Mouse (Mus musculus) intestine, embryonic 15.5 days (tissue): ENCODE measurements around the gene Nop53. TPM values are rescaled to one million over a fixed set of nuclear protein-coding genes. Genes with fewer than 3 reads are reported as not detected.
"Not testable (repeated sequence)": the region's sequence is repeated elsewhere in the genome, so short reads cannot be mapped to it uniquely, and the experiment has no call there.

ENCODE experiments used
- ATAC-seq: fragments of 200-750 bp; cut with Nextera tagmentation; 2 replicates; pipeline ENCODE4 v1.8.0; 2017; ENCODE audit warnings: moderate TSS enrichment, moderate library complexity
- H3K27ac ChIP-seq: fragments of 300-500 bp; sonication (generic); 2 replicates; pipeline ENCODE4 v1.5.1; 2015; ENCODE audit warnings: mild to moderate bottlenecking, inconsistent platforms
- H3K27me3 ChIP-seq: fragments of 300-500 bp; sonication (generic); replicated peaks from 2 replicates; pipeline ENCODE4 v1.6.1; 2015; ENCODE audit warnings: inconsistent platforms
- H3K36me3 ChIP-seq: fragments of 300-500 bp; sonication (generic); 2 replicates; pipeline ENCODE4 v1.6.1; 2015; ENCODE audit warnings: inconsistent platforms
- H3K4me1 ChIP-seq: fragments of 300-500 bp; sonication (generic); replicated peaks from 2 replicates; pipeline ENCODE4 v1.6.1; 2015; ENCODE audit warnings: inconsistent platforms
- H3K4me2 ChIP-seq: fragments of 300-500 bp; sonication (generic); replicated peaks from 2 replicates; pipeline ENCODE4 v1.6.1; 2015; ENCODE audit warnings: mild to moderate bottlenecking, inconsistent platforms
- H3K4me3 ChIP-seq: fragments of 300-500 bp; sonication (generic); replicated peaks from 2 replicates; pipeline ENCODE4 v1.5.1; 2015; ENCODE audit warnings: inconsistent platforms
- H3K9ac ChIP-seq: fragments of 300-500 bp; sonication (generic); 2 replicates; pipeline ENCODE4 v1.6.1; 2015; ENCODE audit warnings: inconsistent platforms
- H3K9me3 ChIP-seq: fragments of 300-500 bp; sonication (generic); 2 replicates; pipeline ENCODE4 v1.6.1; 2016; ENCODE audit warnings: inconsistent platforms
- WGBS: fragments of 180-500 bp; shearing (Covaris S2); methylation state at CpG from one replicate; pipeline ENCODE4 v1.1.7; 2015; 5-methylcytosine and 5-hydroxymethylcytosine counted together
- polyA plus RNA-seq: library from polyadenylated mRNA; unstranded; fragments of >200 nt; fragmentation: Nextera tagmentation; extraction: Ambion mirVana; gene quantifications from 2 replicates; pipeline ENCODE4 v1.2.1, GENCODE M21; 2015

Gene Nop53
- polyA plus RNA-seq, 1 experiment from 2014 or later, result 174 TPM

DNA sequence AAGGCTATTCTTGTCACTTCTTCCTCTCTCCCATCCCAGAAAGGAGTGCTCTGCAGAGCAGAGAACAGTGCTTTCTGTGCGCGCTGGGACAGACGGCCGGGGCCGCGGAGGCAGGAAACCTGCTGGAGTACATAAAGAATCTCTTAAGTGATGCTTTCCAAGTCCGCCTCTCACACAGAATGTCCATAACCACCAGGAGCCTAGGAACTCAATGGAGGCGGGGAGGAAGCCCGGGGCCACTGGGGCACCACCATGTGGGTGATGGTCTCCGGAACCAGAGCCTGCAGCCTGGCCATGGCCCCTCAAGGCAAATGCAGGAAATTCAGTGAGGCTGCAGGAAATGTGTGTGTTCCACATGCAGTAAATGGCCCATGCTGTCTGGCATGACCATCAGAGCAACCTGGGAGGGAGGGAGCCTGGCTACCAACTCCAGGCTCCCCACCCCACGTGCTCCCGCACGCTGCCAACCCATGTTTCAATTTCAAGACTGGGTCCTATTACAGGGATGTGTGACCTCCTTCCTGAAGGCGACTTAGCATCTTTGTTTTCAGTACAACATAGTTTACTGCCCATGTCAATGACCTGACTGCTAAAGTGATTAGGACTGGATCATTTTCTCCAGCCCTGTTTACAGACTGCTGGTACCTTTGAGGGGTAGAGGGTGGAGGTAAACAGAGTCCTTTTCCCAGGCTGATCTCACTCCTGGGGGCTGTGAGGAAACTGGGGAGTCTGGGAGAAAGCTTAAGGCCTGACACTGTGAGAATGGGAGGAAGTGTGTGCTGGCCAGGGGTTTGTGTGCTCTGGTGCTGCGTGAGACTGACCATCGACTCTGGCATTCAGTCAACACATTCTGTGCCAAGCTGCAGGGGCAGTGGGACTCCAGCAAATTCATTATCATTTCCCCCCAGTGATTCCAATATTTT, 12.2 kb downstream of the Nop53 start:
- Histone ChIP-seq H3K4me1 (no peaks in the 10 kb centered on the region), H3K4me2 (no peak overlapping the region), H3K27me3 (no peaks in the 10 kb centered on the region), H3K27ac (peak overlapping the region; percentile 23; the same call in 1 of the 2 replicates), H3K9me3 (no peaks in the 10 kb centered on the region), H3K36me3 (peaks cover 16% of the 10 kb centered on the region), H3K4me3 (no peak overlapping the region), H3K9ac (no peak overlapping the region)
- no peak for ATAC-seq
- 52% methylated on average over 16 of the region's 16 CpGs for WGBS

DNA sequence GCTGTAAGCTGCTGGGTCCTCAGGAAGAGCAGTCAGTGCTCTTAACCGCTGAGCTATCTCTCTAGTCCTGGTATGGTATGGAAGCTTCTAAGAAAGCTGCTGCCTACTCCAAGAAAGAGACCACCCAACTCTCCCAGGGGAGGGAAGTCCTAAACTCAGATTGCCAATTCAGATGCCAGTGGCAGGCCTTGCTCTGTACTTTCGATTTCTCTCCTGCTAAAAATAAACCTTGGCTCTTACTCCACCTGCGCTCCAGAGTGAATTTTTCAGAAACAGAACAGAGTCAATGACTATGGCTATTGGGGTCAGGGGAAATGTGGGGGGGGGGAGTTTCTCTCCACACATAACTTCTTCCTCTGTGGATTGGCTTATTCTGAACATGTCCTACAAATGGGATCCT, 14.2 kb downstream of the Nop53 start:
- Histone ChIP-seq H3K9me3 (no peaks in the 10 kb centered on the region), H3K4me3 (no peak overlapping the region), H3K4me1 (no peaks in the 10 kb centered on the region), H3K27me3 (no peaks in the 10 kb centered on the region), H3K9ac (no peak overlapping the region), H3K27ac (no peak overlapping the region), H3K4me2 (no peak overlapping the region), H3K36me3 (no peaks in the 10 kb centered on the region)
- no peak for ATAC-seq
- WGBS, result 71% methylated on average over 3 of the region's 3 CpGs

DNA sequence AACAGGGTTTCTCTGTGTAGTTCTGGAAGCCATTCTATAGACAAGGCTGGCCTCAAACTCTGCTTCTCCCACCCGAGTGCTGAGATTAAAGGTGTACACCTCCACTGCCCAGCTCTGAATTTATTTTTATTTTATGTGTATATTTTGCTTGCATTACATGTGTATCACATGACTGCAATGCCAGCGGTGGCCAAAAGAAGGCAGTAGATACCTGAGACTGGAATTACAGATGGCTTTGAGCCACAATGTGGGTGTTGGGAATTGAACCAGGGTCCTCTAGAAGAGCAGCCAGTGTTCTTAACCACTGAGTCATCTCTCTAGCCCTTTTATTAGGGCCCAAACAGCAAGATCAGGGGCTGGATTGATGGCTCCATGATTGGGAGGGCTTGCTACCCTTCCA, 15.3 kb downstream of the Nop53 start:
- Histone ChIP-seq H3K4me2 (no peak overlapping the region), H3K36me3 (no peaks in the 10 kb centered on the region), H3K9ac (no peak overlapping the region), H3K4me3 (no peak overlapping the region), H3K9me3 (no peaks in the 10 kb centered on the region), H3K27ac (no peak overlapping the region), H3K27me3 (no peaks in the 10 kb centered on the region), H3K4me1 (no peaks in the 10 kb centered on the region)
- no peak for ATAC-seq
- 65% methylated on average over 2 of the region's 2 CpGs for WGBS

DNA sequence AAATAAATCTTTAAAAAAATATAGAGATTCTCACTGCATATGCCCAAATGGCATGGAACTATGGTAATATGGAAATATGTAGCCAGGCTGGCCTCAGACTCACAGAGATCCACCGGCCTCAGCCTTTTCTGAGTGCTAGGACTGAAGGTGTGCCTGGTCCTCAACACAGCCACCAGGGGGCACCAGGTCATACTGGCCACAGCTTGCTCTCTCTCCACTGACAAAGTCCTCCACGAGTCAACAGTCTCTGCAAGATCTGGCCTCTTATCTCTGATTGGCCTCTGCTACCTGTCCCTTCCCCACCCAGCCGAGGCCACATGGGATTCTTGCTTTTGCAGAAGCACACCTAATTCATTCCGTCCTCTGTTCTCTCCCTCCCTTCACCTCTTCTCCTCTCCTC, 16.0 kb downstream of the Nop53 start:
- Histone ChIP-seq H3K27ac (no peak overlapping the region), H3K9ac (no peak overlapping the region), H3K4me1 (no peaks in the 10 kb centered on the region), H3K36me3 (no peaks in the 10 kb centered on the region), H3K4me3 (no peak overlapping the region), H3K9me3 (no peaks in the 10 kb centered on the region), H3K27me3 (no peaks in the 10 kb centered on the region), H3K4me2 (no peak overlapping the region)
- 27% methylated on average over 4 of the region's 4 CpGs for WGBS
- peak; percentile 78 for ATAC-seq

DNA sequence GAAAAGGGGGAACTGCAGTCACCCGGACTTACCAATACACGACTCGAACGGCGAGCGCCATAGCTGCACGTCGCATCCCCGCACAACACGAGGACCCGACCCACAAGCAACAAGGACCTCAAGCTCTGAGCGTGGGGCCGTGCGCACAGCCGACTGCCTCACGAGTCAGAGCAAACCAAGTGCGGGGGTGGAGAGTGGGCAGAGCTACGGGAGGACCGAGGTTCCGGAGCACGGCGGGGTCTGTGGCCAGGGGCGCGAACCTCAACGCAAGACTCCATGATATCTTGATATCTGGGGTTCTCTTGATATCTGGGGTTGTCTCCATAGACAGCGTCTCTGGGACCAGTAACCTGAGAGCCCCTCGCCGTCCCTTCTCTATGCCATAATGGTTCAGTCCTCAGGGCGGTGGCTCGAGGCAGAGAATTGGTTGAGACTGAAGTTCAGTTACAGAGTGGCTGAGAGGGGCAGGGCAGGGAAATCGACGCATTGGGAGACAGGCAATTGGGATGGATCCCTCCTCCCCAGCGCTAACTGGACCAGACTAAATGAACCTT, 23.6 kb downstream of the Nop53 start, which contains the start of gene Selenow:
Gene Selenow (minus strand): TSS at position 183 of the 554 bp plus-strand sequence.
- H3K4me2 ChIP-seq, result peak within 1 kb of the TSS; percentile 81
- peaks cover 20% of the 10 kb centered on the region for H3K4me1 ChIP-seq
- no peaks in the 10 kb centered on the region for H3K27me3 ChIP-seq
- peak; percentile 97 for ATAC-seq
- WGBS, result under 1% methylated on average over 33 of the region's 33 CpGs
- peaks cover 19% of the 10 kb centered on the region; the same call in 1 of the 2 replicates for H3K36me3 ChIP-seq
- no peaks in the 10 kb centered on the region for H3K9me3 ChIP-seq
- H3K4me3 ChIP-seq, result peak within 1 kb of the TSS; percentile 75
- peak within 1 kb of the TSS; percentile 67 for H3K9ac ChIP-seq
- peak within 1 kb of the TSS; percentile 76 for H3K27ac ChIP-seq

DNA sequence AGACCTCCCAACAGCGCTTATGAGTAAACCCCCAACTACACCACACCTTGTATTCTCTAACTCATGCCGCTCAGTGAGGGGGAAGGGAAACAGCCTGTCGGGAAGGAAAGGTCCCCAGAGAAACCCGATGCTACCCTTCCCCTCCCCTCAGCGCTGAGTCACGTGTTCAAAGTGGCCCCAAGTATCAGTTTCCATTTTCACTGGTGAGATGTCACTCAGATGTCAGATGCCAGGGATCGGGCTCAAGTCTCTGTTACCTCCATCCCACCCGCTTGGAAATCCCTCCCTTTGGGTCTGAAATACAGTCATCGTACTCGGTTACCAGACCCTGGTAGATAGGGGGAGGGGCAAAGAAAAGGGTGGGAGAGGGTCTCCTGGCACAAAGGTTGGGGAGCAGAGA, 24.1 kb downstream of the Nop53 start:
- WGBS, result under 1% methylated on average over 10 of the region's 10 CpGs
- ATAC-seq, result peak; percentile 67
- H3K4me2 ChIP-seq, result peak overlapping the region; percentile 81

DNA sequence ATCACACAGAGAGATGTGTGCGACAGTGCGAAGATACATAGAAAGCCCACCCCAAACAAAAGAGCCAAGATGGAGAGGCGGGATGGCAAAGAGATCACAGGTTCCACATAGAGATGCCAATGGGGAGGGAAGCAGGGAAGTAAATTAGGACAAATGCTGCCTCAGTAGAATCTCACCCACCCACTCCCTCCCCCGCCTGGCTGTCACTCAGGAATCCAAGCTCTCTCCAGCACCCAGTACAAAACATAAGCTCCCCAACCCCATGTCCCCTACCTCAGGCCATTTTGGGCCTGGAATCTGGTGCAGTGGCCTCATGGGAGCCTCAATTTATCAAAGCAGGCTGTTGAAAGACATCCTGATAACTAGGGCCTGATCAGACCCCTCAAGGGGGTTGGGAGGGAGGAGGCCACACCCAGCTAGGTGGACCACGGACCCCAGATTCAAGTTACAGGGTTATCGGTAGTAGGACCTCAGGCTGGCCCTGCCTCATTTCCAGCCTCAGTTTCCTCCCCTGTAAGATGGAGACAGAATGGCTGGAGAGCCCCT, 25.2 kb downstream of the Nop53 start:
- no peaks in the 10 kb centered on the region for H3K9me3 ChIP-seq
- peak overlapping the region; percentile 67 for H3K9ac ChIP-seq
- peak overlapping the region; percentile 75 for H3K4me3 ChIP-seq
- H3K36me3 ChIP-seq, result peaks cover 19% of the 10 kb centered on the region; the same call in 1 of the 2 replicates
- no peaks in the 10 kb centered on the region for H3K27me3 ChIP-seq
- 87% methylated on average over 6 of the region's 6 CpGs for WGBS
- H3K27ac ChIP-seq, result no peak overlapping the region
- H3K4me2 ChIP-seq, result peak overlapping the region; percentile 81
- no peak for ATAC-seq
- peaks cover 20% of the 10 kb centered on the region for H3K4me1 ChIP-seq

More for the DNA sequence above, 24.1 kb downstream of the Nop53 start:
- Histone ChIP-seq H3K4me3 (peak overlapping the region; percentile 75), H3K4me1 (peaks cover 20% of the 10 kb centered on the region), H3K36me3 (peaks cover 19% of the 10 kb centered on the region; the same call in 1 of the 2 replicates), H3K9ac (peak overlapping the region; percentile 67), H3K27me3 (no peaks in the 10 kb centered on the region), H3K9me3 (no peaks in the 10 kb centered on the region), H3K27ac (peak overlapping the region; percentile 76)

DNA sequence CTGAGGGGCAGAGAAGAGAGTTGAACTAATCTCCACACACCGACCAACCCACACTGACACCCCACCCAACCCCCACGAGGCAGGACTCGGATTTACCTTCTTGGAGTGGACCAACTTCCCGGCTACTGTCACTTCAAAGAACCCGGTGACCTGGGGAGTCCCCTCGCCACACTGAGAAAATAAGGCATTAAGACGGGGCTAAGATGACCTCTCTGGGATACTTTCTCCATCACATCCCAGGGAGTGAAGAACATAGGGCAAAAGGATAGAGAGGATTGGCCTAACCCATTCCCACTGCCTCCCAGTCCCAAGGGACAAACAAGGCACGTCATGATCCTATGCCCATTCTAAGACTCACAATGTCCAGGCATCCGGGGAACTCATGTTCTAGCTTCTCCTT, 25.9 kb downstream of the Nop53 start:
- Histone ChIP-seq H3K4me1 (peaks cover 20% of the 10 kb centered on the region), H3K9me3 (no peaks in the 10 kb centered on the region), H3K4me2 (peak overlapping the region; percentile 81; the same call in 1 of the 2 replicates), H3K27ac (no peak overlapping the region), H3K9ac (no peak overlapping the region), H3K36me3 (peaks cover 19% of the 10 kb centered on the region; the same call in 1 of the 2 replicates), H3K4me3 (no peak overlapping the region), H3K27me3 (no peaks in the 10 kb centered on the region)
- no peak for ATAC-seq
- 95% methylated on average over 9 of the region's 9 CpGs for WGBS

DNA sequence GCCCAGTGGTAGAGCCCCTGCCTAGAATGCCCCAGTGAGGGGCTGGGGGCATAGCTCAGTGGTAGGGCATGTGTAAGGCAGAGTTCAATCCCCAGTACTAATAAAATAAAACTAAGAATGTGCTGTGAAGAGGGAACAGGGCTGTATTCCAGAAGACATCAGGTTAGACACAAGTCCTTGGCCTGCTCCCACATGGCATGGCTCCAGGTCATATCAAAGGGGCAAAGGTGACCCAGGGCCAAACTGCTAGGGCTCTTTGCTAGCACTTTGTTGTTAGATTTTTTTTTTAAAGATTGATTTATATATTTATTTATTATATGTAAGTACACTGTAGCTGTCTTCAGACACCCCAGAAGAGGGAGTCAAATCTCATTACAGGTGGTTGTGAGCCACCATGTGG, 27.5 kb downstream of the Nop53 start:
- ATAC-seq, result no peak
- H3K4me1 ChIP-seq, result peaks cover 18% of the 10 kb centered on the region
- no peak overlapping the region for H3K9ac ChIP-seq
- H3K27me3 ChIP-seq, result no peaks in the 10 kb centered on the region
- peaks cover 19% of the 10 kb centered on the region; the same call in 1 of the 2 replicates for H3K36me3 ChIP-seq
- H3K4me2 ChIP-seq, result no peak overlapping the region
- no peak overlapping the region for H3K4me3 ChIP-seq
- no peaks in the 10 kb centered on the region for H3K9me3 ChIP-seq
- H3K27ac ChIP-seq, result no peak overlapping the region

DNA sequence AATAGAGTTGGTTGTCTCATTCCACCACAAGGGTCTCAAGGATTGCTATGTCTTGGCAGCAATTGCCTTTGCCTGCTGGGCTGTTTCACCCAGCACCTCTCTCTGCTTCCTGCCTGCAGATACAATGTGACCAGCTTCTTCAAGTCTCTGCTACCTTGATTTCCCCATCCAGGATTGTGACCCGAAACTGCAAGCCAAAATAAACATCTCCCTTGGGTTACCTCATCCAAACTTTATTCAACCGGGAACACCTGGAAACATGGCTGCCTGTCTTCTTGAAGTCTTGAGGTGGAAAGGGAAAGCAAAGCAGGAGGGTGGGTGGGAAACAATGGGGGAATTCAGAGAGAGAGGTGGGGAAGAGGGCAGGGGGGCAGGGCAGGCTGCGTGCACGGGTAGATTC, 28.9 kb downstream of the Nop53 start:
- Histone ChIP-seq H3K9ac (no peak overlapping the region), H3K27ac (no peak overlapping the region), H3K4me2 (no peak overlapping the region), H3K27me3 (no peaks in the 10 kb centered on the region), H3K9me3 (no peaks in the 10 kb centered on the region), H3K36me3 (peaks cover 19% of the 10 kb centered on the region; the same call in 1 of the 2 replicates), H3K4me1 (peaks cover 13% of the 10 kb centered on the region), H3K4me3 (no peak overlapping the region)
- WGBS, result 84% methylated on average over 4 of the region's 4 CpGs
- no peak for ATAC-seq

DNA sequence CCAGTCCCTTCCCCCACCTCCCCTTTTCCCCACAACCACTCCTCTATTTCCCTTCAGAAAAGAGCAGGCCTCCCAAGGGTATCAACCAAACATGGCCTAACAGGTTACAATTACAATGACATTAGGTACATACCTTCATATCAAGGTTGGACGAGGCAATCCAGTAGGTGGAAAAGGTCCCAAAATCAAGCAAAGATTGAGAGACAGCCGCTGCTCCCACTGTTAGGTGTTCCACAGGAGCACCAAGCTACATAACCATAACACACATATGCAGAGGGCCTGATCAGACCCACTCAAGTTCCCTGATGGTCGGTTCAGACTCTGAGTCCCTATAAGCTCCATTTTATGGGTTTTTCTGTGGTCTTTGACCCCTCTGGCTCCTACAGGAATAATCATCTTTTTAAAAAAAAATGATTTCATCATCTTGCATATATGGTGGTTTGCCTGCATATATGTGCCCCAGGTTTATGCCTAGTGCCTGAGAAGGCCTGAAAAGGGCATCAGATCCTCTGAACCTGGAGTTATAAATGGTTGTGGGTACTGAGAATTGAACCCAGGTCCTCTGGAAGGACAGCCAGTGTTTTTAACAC, 29.6 kb downstream of the Nop53 start:
- ATAC-seq, result no peak
- H3K9ac ChIP-seq, result no peak overlapping the region

DNA sequence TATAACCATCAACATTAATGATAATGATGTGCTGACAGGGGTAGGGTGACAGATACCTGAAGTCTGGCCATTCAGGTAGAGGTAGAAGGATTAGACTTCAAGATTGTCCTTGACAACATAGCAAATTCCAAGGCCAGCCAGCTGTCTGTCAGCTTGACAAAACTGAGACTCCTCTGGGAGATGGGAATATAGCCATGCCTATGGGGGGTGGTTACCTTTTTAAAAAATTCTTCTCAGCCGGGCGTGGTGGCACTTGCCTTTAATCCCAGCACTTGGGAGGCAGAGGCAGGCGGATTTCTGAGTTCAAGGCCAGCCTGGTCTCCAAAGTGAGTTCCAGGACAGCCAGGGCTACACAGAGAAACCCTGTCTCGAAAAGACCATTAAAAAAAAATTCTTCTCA, 30.2 kb downstream of the Nop53 start:
- H3K27ac ChIP-seq, H3K4me2 ChIP-seq, ATAC-seq, H3K27me3 ChIP-seq, H3K9ac ChIP-seq, H3K4me3 ChIP-seq, H3K9me3 ChIP-seq, H3K4me1 ChIP-seq: not testable (repeated sequence)
- peaks cover 19% of the 10 kb centered on the region; the same call in 1 of the 2 replicates for H3K36me3 ChIP-seq
- 87% methylated on average over 4 of the region's 4 CpGs for WGBS

More for the DNA sequence above, 29.6 kb downstream of the Nop53 start:
- H3K4me3 ChIP-seq, result no peak overlapping the region
- peaks cover 19% of the 10 kb centered on the region; the same call in 1 of the 2 replicates for H3K36me3 ChIP-seq
- no peaks in the 10 kb centered on the region for H3K27me3 ChIP-seq
- 70% methylated on average over 3 of the region's 3 CpGs for WGBS
- H3K9me3 ChIP-seq, result no peaks in the 10 kb centered on the region
- H3K4me1 ChIP-seq, result peaks cover 12% of the 10 kb centered on the region
- H3K27ac ChIP-seq, result no peak overlapping the region
- H3K4me2 ChIP-seq, result no peak overlapping the region
